Mouse (Mus musculus) liver, embryonic 12.5 days (tissue): ENCODE results near the gene Olfr1299. TPM values are rescaled to one million over a fixed set of nuclear protein-coding genes. Genes with fewer than 3 reads are reported as not detected.

Experiments
- ATAC-seq: fragments of 200-750 bp; cut with Nextera tagmentation; 2 replicates; pipeline ENCODE4 v1.8.0; 2017; ENCODE audit warnings: moderate number of reproducible peaks, mild to moderate bottlenecking, moderate library complexity
- H3K27ac ChIP-seq: fragments of 300-500 bp; sonication (generic); 2 replicates; pipeline ENCODE4 v1.5.1; 2016; ENCODE audit warnings: mild to moderate bottlenecking
- H3K27me3 ChIP-seq: fragments of 300-500 bp; sonication (generic); replicated peaks from 2 replicates; pipeline ENCODE4 v1.6.1; 2016; ENCODE audit warnings: mild to moderate bottlenecking, moderate library complexity
- H3K36me3 ChIP-seq: fragments of 300-500 bp; sonication (generic); 2 replicates; pipeline ENCODE4 v1.6.1; 2016; ENCODE audit warnings: mild to moderate bottlenecking, moderate library complexity
- H3K4me1 ChIP-seq: fragments of 300-500 bp; sonication (generic); 2 replicates; pipeline ENCODE4 v1.6.1; 2016
- H3K4me2 ChIP-seq: fragments of 300-500 bp; sonication (generic); 2 replicates; pipeline ENCODE4 v1.6.1; 2016; ENCODE audit warnings: mild to moderate bottlenecking, moderate library complexity
- H3K4me3 ChIP-seq: fragments of 300-500 bp; sonication (generic); 2 replicates; pipeline ENCODE4 v1.5.1; 2016; ENCODE audit warnings: mild to moderate bottlenecking, moderate library complexity
- H3K9ac ChIP-seq: fragments of 300-500 bp; sonication (generic); 2 replicates; pipeline ENCODE4 v1.6.1; 2016; ENCODE audit warnings: mild to moderate bottlenecking, moderate library complexity
- H3K9me3 ChIP-seq: fragments of 300-500 bp; sonication (generic); replicated peaks from 2 replicates; pipeline ENCODE4 v1.6.1; 2016; ENCODE audit warnings: mild to moderate bottlenecking, moderate library complexity
- WGBS: fragments of 180-500 bp; shearing (Covaris S2); methylation state at CpG from one replicate; pipeline ENCODE4 v1.1.7; 2016; ENCODE audit not compliant: insufficient replicate concordance; 5-methylcytosine and 5-hydroxymethylcytosine counted together
- polyA plus RNA-seq: library from polyadenylated mRNA; unstranded; fragments of >200 nt; fragmentation: Nextera tagmentation; extraction: Ambion mirVana; gene quantifications from 2 replicates; pipeline ENCODE4 v1.2.1, GENCODE M21; 2016

The Olfr1299 gene
- not detected in 2 replicates for polyA plus RNA-seq

- H3K9ac ChIP-seq = no peak within 1 kb of the TSS
- H3K9me3 ChIP-seq = no peaks in the 10 kb centered on the region
- H3K27me3 ChIP-seq = no peaks in the 10 kb centered on the region
- H3K36me3 ChIP-seq = no peaks in the 10 kb centered on the region
- no peak within 1 kb of the TSS for H3K4me2 ChIP-seq
- WGBS = 56% methylated on average over 4 of the region's 4 CpGs
- no peak for ATAC-seq
- H3K27ac ChIP-seq = no peak within 1 kb of the TSS
- no peaks in the 10 kb centered on the region for H3K4me1 ChIP-seq
- H3K4me3 ChIP-seq = no peak within 1 kb of the TSS
Measured at GRCm38 (mm10) chr2:111661119-111661518, at the start of gene Olfr1299. Olfr1299 (plus strand) TSS chr2:111661419.

- Histone ChIP-seq H3K27me3 (no peaks in the 10 kb centered on the region), H3K4me2 (no peak within 1 kb of the TSS), H3K4me1 (no peaks in the 10 kb centered on the region), H3K36me3 (no peaks in the 10 kb centered on the region), H3K4me3 (no peak within 1 kb of the TSS), H3K9ac (no peak within 1 kb of the TSS), H3K27ac (no peak within 1 kb of the TSS), H3K9me3 (no peaks in the 10 kb centered on the region; the same call in 1 of the 2 replicates)
- 50% methylated on average over 1 of the region's 1 CpGs for WGBS
- no peak for ATAC-seq
Measured at GRCm38 (mm10) chr2:111626397-111626796, 34.8 kb upstream of the Olfr1299 start, which contains the start of gene Olfr1297. Olfr1297 (minus strand) TSS chr2:111626497.

DNA sequence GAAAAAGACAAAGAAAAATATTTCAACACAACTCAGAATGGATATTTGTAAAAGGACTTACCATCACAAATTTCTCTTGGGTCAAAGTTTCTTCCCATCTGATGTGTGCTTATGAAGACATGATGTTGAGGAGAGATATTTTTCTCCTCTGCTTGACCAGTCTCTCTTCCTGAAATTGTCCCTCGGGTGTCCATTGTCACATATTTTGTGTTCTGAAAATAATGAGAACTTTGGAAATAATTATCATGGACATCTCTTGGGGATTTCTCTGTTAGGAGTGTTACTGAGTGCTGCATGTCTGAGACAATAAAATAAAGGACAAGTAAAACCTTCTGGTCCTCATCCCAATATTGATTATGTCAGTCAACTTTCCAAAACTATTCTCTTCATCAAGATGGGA, 12.1 kb upstream of the Olfr1299 start, which contains the start of gene Olfr1298:
Gene Olfr1298 (minus strand): TSS at position 101 of the 400 bp plus-strand sequence.
- Histone ChIP-seq H3K4me2 (no peak within 1 kb of the TSS), H3K9ac (no peak within 1 kb of the TSS), H3K4me1 (no peaks in the 10 kb centered on the region), H3K27me3 (no peaks in the 10 kb centered on the region), H3K4me3 (no peak within 1 kb of the TSS), H3K9me3 (no peaks in the 10 kb centered on the region), H3K36me3 (no peaks in the 10 kb centered on the region), H3K27ac (no peak within 1 kb of the TSS)
- WGBS = 62% methylated on average over 1 of the region's 1 CpGs
- ATAC-seq = no peak

Other genes starting within 250 kb of the Olfr1299 start
- not detected in 2 replicates for gene Olfr1286, start 238.3 kb upstream of the Olfr1299 start, polyA plus RNA-seq
- not detected in 2 replicates for gene Olfr1287, start 212.3 kb upstream of the Olfr1299 start, polyA plus RNA-seq
- gene Olfr1288, start 187.3 kb upstream of the Olfr1299 start, polyA plus RNA-seq = not detected in 2 replicates
- gene Olfr1289, start 180.6 kb upstream of the Olfr1299 start, polyA plus RNA-seq = not detected in 2 replicates
- gene Olfr1290, start 167.6 kb upstream of the Olfr1299 start, polyA plus RNA-seq = not detected in 2 replicates
- not detected in 2 replicates for gene Olfr1291-ps1, start 164.2 kb upstream of the Olfr1299 start, polyA plus RNA-seq
- gene Olfr1293-ps, start 136.2 kb upstream of the Olfr1299 start, polyA plus RNA-seq = not detected in 2 replicates
- gene Olfr1294, start 121.1 kb upstream of the Olfr1299 start, polyA plus RNA-seq = not detected in 2 replicates
- gene Olfr1295, start 91.7 kb upstream of the Olfr1299 start, polyA plus RNA-seq = not detected in 2 replicates
- gene Olfr1297, start 34.9 kb upstream of the Olfr1299 start, polyA plus RNA-seq = not detected in 2 replicates
- not detected in 2 replicates for gene Olfr1298, start 12.2 kb upstream of the Olfr1299 start, polyA plus RNA-seq
- gene Olfr1301, start 89.6 kb downstream of the Olfr1299 start, polyA plus RNA-seq = not detected in 2 replicates
- not detected in 2 replicates for gene Olfr1302, start 116.0 kb downstream of the Olfr1299 start, polyA plus RNA-seq
- not detected in 2 replicates for gene Olfr1303, start 158.9 kb downstream of the Olfr1299 start, polyA plus RNA-seq
- gene Olfr1305, start 215.7 kb downstream of the Olfr1299 start, polyA plus RNA-seq = not detected in 2 replicates